Mouse (Mus musculus) c-Kit-negative CD71-positive TER-119-positive erythroid progenitor cells, embryonic 14.5 days (primary cell): ENCODE results near the gene Wdr47.
"Not testable (repeated sequence)": the region's sequence is repeated elsewhere in the genome, so short reads cannot be mapped to it uniquely, and the experiment has no call there.

ENCODE experiments used
- DNase-seq: peaks from one replicate; pipeline ENCODE4 v3.0.0-alpha.2; 2013; ENCODE audit warnings: low read depth, low spot score

Wdr47 gene

GRCm38 (mm10) chr3:108590786-108591529 is at the start of gene Wdr47:
TSS of gene Wdr47 (plus strand) at chr3:108591279.
- DNase-seq: peak; percentile 89

DNA sequence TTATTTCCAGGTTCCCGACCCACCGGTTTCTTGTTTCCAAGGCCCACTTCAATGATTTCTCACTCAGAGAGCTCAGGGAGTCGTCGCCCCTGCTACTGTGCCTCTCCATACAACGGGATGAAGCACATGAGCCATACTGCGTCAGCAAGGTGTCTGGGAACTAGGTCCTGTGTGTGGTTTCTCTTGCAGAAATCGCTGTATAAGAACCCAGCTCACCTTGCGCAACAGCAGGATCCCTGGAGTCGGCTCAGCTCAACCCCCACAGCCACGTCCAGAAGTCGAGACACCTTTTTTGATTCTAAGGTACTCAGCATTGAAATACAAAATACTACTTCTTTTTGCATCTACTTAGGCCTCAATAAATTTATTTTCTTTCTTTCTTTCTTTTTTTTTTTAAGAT is 48.8 kb upstream of the Wdr47 start:
- no peak for DNase-seq

- no peak for DNase-seq
Observed at GRCm38 (mm10) chr3:108554111-108554561, 36.9 kb upstream of the Wdr47 start.

DNA sequence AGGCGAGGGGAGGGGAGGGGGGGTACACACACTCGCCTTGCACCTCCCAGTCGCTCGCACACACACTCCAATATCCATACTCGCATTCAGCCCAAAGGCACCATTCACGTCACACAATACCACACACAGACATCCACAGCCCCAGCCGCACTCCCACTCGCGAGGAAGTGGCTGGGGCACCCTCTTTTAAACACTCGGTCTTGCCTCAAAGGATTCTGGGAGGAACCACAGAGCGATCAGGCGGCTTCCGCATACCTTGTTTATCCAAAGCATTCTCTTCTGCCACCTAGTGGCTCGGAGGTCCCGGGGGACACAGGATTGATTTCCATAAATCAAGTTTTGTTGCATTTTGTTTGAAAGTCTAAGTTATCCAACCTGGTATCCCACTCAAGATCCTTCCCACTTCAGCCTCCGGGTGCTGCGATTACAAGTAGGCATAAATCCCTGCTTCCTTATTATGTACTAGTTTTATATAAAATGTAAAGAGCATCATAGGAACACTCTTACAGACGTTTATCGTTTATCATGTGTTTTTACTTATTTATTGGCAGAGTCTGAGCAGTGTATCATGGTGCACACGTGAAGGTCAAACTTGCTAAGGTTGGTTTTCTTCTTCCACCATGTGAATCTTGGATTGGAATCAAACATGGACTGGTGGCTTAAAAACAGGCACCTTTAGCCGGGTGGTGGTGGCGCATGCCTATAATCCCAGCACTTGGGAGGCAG is 36.3 kb upstream of the Wdr47 start:
- peak; percentile 91 for DNase-seq

DNA sequence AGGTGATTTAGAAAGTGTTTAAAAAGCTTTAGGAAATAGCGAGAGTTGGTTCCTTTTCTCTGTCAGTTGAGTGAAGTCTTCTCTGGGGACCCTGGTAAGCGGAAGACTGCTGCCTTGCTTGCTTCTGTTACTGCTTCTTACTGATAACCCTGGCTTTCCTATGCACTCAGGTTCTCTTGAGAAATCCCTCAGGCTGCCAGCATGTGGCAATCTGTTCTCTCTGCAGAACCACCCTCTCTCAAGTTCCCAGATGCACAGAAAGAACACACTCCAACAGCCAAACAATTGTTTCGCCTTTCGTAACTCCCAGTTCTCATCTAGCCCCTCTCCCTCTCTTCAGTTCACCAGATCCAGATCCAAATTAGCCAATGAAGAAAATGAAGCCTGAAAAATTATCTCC is 33.2 kb upstream of the Wdr47 start:
- DNase-seq: no peak

- peak; percentile 98 for DNase-seq
Observed at GRCm38 (mm10) chr3:108562133-108562730, 28.8 kb upstream of the Wdr47 start, which contains the start of gene Tmem167b. TSS of gene Tmem167b (minus strand) at chr3:108562466.

- DNase-seq: no peak
Observed at GRCm38 (mm10) chr3:108562777-108563271, 28.3 kb upstream of the Wdr47 start.

DNA sequence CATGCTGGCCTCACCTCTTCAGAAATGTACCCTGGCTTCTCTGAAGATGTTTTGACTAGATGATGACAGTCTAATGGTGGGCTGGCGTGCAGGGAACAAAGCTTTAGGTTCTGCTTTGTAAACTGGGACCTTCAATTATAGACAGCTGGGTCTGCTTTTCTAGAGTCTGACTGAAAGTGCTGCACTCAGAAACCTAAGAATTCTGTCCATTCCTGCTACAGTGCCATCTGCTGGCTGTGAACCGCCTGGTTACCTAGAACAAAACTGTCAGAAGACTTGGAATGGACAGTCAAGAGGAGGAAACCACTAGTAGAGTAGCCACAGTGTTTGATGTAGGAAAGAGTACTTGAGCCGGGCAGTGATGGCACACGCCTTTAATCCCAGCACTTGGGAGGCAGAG is 27.8 kb upstream of the Wdr47 start:
- peak; percentile 73 for DNase-seq

DNA sequence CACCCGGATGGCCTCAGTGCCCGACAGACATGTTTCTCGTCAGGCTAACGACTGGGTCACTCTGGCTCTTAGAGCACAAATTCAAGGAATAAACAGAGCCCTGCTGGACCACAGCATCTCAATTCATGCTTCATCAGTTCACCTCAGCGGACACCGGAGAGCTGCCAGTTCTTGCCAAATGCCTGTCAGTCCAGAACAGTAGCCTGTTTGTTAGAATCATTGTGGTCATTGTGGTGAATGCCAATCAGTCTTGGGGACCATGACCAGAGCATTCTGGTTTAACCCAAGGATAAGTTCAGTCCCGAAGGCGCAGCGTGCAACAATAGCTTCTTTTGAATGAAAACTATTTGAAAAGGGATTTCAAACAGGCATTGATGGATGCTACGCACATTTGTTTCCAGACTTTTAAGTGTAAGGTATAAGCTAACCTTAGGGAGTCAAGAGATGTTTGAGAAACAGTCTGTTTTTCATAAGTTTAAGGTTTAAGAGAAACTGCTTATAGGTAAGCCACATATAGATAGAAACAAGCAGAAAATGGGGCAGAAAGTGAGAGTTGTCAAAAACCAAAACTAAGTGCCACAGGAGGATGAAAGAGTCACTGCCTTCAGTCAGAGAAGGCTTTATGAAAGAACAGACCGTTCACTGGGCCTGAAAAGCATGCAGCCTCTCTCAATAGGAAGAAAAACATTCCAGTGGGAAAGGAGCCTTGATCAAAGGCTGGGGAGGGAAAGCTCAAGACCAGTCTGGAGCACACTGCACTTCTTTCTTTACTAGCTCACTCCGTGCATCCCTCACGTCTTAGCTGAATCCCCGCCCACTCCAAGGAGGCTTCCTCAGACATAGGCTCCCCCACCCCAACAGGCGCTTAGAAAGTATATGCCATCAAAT is 22.8 kb upstream of the Wdr47 start:
- no peak for DNase-seq

GRCm38 (mm10) chr3:108569636-108570035 is 21.4 kb upstream of the Wdr47 start:
- not testable (repeated sequence) for DNase-seq

DNA sequence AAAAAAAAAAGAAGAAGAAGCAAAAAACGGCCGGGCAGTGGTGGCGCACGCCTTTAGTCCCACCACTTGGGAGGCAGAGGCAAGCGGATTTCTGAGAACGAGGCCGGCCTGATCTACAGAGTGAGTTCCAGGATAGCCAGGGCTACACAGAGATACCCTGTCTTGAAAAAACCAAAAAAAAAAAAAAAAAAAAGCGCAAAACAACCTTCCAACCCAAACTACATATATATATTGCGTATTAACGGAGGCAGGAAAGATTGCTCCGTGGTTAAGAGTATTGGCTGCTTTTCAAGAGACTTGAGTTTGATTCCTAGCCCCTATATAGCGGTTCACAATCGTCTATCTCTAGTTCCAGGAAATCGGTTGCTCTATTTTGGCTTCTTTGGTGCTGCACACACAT is 20.3 kb upstream of the Wdr47 start:
- DNase-seq: no peak

GRCm38 (mm10) chr3:108571443-108572294 is 19.4 kb upstream of the Wdr47 start, which contains the start of gene Taf13:
TSS of gene Taf13 (plus strand) at chr3:108571698.
- peak; percentile 91 for DNase-seq

- DNase-seq: no peak
Observed at GRCm38 (mm10) chr3:108572309-108573010, 18.6 kb upstream of the Wdr47 start.

GRCm38 (mm10) chr3:108574018-108574417 is 17.1 kb upstream of the Wdr47 start:
- DNase-seq: no peak

DNA sequence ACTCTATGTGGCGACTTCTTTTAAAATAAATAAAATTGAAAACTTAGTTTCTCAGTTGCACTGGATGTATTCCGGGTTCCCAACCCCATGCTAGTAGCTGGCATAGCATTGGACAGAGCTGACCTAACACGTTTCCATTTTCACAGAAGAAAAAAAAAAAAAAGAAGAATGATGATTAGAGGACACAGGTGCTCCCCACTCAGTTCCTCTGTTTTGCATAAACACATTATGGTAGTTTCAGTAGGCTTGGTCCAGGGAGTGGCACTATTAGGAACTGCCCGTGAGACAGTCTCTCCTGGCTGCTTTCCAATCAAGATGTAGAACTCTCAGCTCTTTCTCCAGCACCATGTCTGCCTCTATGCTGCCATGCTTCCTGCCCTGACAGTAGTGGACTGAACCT is 6.5 kb upstream of the Wdr47 start:
- DNase-seq: no peak

GRCm38 (mm10) chr3:108588446-108588845 is 2.6 kb upstream of the Wdr47 start:
- no peak for DNase-seq

DNA sequence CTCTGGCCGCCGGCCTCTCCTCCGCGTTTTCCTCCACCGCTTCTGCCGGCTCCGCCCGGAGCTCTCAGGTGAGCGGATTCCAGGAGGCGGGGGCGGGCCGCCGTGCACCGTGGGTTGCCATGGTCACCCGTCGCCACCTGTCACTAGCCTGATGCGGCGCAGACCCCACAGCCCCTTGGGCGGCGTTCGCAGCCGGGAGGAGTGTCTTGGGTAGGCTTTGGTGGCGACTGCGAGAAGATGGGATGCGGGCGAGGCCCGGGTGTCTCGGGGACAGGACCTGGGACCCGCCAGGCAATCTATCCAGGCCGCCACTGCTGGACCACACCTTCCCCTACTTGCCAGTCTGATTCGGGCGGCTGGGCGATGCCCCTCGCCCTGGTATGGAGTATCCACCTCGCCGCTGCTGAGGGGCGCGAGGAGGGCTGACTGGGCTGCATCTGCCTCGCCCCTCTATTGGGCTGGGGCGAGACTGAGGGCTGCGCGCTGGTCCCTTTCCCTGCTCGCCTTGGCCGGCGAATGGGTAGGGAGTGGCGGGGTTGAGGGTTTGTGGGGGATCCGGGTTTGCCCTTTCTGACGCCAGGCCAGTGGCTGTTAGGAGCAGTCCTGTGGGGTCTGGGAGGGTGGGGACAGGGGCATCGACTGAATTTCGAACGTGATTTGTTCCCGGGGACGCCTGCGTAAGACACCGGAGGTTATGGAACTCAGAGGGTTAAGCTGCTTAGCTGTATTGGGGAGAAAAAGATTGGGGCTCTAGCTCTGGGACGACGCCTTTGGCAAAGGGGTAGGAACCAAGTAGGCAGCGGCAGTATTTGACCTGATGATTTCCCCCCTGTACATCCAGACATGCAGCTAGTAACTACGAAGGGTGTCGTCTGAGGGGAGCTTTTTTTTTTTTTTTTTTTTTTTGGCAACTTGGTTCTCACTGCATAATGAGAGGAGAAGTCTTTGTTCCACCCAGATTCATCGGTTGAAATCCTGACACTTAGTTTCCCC is 747 bp downstream of the Wdr47 start:
- no peak for DNase-seq

- DNase-seq: no peak
Observed at GRCm38 (mm10) chr3:108608906-108609305, 17.8 kb downstream of the Wdr47 start.
